Mouse (Mus musculus): Measurements from ENCODE around the gene Gsg1. TPM values are rescaled to one million over a fixed set of nuclear protein-coding genes. Genes with fewer than 3 reads are reported as not detected.

Gsg1 gene
- polyA plus RNA-seq, 1 experiment: not detected

DNA sequence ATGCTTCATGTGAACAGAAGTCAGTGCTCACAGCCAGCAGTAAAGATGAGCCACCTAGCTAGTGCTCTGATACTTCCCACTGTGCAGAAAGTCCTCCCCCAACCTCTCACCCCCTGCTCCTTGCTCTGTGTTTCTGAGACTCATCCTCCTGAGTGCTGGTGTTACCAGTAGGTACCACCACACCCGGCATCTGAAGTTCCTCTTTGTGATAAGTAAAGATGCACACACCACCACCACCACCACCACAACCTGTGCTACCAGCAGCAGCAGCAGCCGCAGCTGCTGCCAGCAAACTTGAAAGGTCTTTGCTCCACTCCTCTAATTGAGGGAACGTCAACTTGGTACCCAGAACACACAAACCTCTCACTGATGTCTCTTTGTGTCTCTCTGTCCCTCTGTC is 13.1 kb upstream of the Gsg1 start:
- no peaks in the 10 kb centered on the region for H3K36me3 ChIP-seq (ENCODE audit: control insufficient read depth, insufficient read depth, low read length, poor library complexity, severe bottlenecking)
- peaks cover 5% of the 10 kb centered on the region; the same call in 1 of the 2 replicates for H3K9me3 ChIP-seq (replicated peaks; ENCODE audit: control insufficient read depth, insufficient read depth, low read length, poor library complexity, severe bottlenecking)
- no peak overlapping the region for H3K27ac ChIP-seq (ENCODE audit: insufficient read depth, low read length)
- H3K9ac ChIP-seq (ENCODE audit: low read depth, poor library complexity, severe bottlenecking): no peak overlapping the region
- no peak overlapping the region for H3K4me3 ChIP-seq (ENCODE audit: low read depth, low read length)
- H3K4me1 ChIP-seq (ENCODE audit: control insufficient read depth, insufficient read depth, low read length): no peaks in the 10 kb centered on the region
- H3K27me3 ChIP-seq (ENCODE audit: control insufficient read depth, insufficient read depth, low read length, poor library complexity, severe bottlenecking): no peaks in the 10 kb centered on the region
- no peak for TF ChIP-seq POLR2A (IDR thresholded peaks at IDR 0.05; ENCODE audit: insufficient read depth, low read length)
- no peak for TF ChIP-seq EP300 (IDR thresholded peaks at IDR 0.05; ENCODE audit: insufficient read depth, low read depth, low read length)
- no peak for TF ChIP-seq CTCF (IDR thresholded peaks at IDR 0.05; ENCODE audit: low read depth, low read length)

DNA sequence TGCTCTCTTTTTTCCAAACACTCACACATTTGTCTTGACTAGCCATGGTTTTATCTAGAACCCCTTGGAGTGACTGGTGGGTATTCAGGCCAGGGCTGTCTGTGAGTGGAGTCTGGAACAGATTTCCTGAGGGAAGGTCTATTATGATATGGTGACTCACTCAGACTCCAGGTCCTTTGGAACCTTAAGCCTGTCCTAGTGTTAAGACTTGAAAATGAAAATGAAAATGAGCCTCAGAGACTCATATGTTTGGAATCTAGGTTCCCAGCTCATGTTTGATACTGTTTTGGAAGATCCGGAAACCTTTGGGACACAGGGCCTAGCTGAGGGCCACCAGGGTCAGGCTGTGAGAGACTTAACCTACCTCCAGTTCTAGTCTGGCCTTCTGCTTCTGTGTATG is 11.9 kb upstream of the Gsg1 start:
- Histone ChIP-seq H3K4me1 (ENCODE audit: control insufficient read depth, insufficient read depth, low read length) (no peaks in the 10 kb centered on the region), H3K27ac (ENCODE audit: insufficient read depth, low read length) (no peak overlapping the region), H3K9me3 (replicated peaks; ENCODE audit: control insufficient read depth, insufficient read depth, low read length, poor library complexity, severe bottlenecking) (peaks cover 5% of the 10 kb centered on the region; the same call in 1 of the 2 replicates), H3K9ac (ENCODE audit: low read depth, poor library complexity, severe bottlenecking) (no peak overlapping the region), H3K36me3 (ENCODE audit: control insufficient read depth, insufficient read depth, low read length, poor library complexity, severe bottlenecking) (no peaks in the 10 kb centered on the region), H3K27me3 (ENCODE audit: control insufficient read depth, insufficient read depth, low read length, poor library complexity, severe bottlenecking) (no peaks in the 10 kb centered on the region), H3K4me3 (ENCODE audit: low read depth, low read length) (no peak overlapping the region)
- TF ChIP-seq CTCF (IDR thresholded peaks at IDR 0.05; ENCODE audit: low read depth, low read length) (no peak), POLR2A (IDR thresholded peaks at IDR 0.05; ENCODE audit: insufficient read depth, low read length) (no peak), EP300 (IDR thresholded peaks at IDR 0.05; ENCODE audit: insufficient read depth, low read depth, low read length) (no peak)

DNA sequence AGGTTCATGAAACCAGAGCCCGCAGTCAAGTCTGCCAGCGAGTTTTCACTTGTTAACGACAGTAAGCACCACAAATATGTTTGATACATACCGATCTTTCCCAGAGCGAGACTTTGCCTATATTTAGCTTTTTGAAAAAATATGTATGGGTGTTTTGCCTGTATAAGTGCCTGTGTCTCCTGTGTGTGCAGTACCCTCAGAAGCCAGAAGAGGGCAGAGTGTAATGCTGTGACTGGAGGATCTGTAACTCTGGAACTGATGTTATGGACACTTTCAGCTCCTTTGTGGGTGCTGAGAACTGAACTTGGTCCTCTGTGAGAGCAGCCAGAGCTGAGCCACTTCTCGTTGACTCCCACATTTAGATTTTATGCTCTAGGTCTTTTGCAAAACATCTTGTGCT is 10.0 kb upstream of the Gsg1 start:
- no peak for TF ChIP-seq EP300 (IDR thresholded peaks at IDR 0.05; ENCODE audit: insufficient read depth, low read depth, low read length)
- no peak for TF ChIP-seq CTCF (IDR thresholded peaks at IDR 0.05; ENCODE audit: low read depth, low read length)
- no peak for TF ChIP-seq POLR2A (IDR thresholded peaks at IDR 0.05; ENCODE audit: insufficient read depth, low read length)
- Histone ChIP-seq H3K4me3 (ENCODE audit: low read depth, low read length) (no peak overlapping the region), H3K9ac (ENCODE audit: low read depth, poor library complexity, severe bottlenecking) (no peak overlapping the region), H3K9me3 (replicated peaks; ENCODE audit: control insufficient read depth, insufficient read depth, low read length, poor library complexity, severe bottlenecking) (peaks cover 5% of the 10 kb centered on the region; the same call in 1 of the 2 replicates), H3K4me1 (ENCODE audit: control insufficient read depth, insufficient read depth, low read length) (no peaks in the 10 kb centered on the region), H3K27ac (ENCODE audit: insufficient read depth, low read length) (no peak overlapping the region), H3K36me3 (ENCODE audit: control insufficient read depth, insufficient read depth, low read length, poor library complexity, severe bottlenecking) (no peaks in the 10 kb centered on the region), H3K27me3 (ENCODE audit: control insufficient read depth, insufficient read depth, low read length, poor library complexity, severe bottlenecking) (no peaks in the 10 kb centered on the region; the same call in 1 of the 2 replicates)

DNA sequence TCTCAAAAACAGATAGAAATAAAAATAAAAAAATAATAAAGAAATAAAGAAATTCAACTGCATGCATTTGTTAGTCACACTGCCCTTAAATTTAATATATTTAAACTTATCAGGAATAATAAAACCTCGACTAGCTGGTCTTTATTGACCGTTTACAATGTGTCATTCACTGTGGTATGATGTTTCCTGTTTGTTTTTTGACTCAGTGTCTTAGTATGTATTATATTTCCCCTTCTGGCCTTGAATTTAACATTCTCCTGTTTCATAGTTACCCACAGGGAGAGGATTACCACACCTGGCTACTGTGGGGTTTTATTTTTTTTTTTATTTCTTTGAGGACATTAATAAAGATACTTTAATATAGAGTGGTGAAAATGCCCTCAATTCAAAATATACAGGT is 8.4 kb upstream of the Gsg1 start:
- H3K27ac ChIP-seq (ENCODE audit: insufficient read depth, low read length): no peak overlapping the region
- no peak for TF ChIP-seq POLR2A (IDR thresholded peaks at IDR 0.05; ENCODE audit: insufficient read depth, low read length)
- TF ChIP-seq CTCF (IDR thresholded peaks at IDR 0.05; ENCODE audit: low read depth, low read length): no peak
- no peak for TF ChIP-seq EP300 (IDR thresholded peaks at IDR 0.05; ENCODE audit: insufficient read depth, low read depth, low read length)
- H3K36me3 ChIP-seq (ENCODE audit: control insufficient read depth, insufficient read depth, low read length, poor library complexity, severe bottlenecking): no peaks in the 10 kb centered on the region
- H3K4me1 ChIP-seq (ENCODE audit: control insufficient read depth, insufficient read depth, low read length): no peaks in the 10 kb centered on the region
- H3K27me3 ChIP-seq (ENCODE audit: control insufficient read depth, insufficient read depth, low read length, poor library complexity, severe bottlenecking): no peaks in the 10 kb centered on the region; the same call in 1 of the 2 replicates
- no peak overlapping the region for H3K4me3 ChIP-seq (ENCODE audit: low read depth, low read length)
- H3K9me3 ChIP-seq (replicated peaks; ENCODE audit: control insufficient read depth, insufficient read depth, low read length, poor library complexity, severe bottlenecking): peaks cover 5% of the 10 kb centered on the region; the same call in 1 of the 2 replicates
- H3K9ac ChIP-seq (ENCODE audit: low read depth, poor library complexity, severe bottlenecking): no peak overlapping the region

DNA sequence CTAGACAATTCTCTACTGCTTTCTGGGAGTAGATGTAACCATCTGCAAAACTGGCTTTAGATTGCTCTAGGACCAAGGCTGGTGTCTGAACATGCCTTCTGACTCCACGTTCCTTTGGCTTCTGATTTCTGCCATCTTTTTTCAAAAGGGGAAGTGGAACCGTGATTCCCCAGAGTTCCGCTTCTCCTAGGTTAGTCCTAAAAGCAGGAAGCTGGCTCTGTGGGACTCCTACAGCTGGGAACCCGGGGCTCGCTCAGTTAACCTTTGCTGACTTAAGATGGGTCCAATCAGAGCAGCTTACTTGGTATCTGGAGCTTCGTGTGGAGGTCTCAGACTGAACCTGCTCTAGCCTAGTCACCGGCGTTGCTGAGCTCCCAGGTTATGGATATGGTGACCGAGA is 7.0 kb upstream of the Gsg1 start:
- no peaks in the 10 kb centered on the region for H3K36me3 ChIP-seq (ENCODE audit: control insufficient read depth, insufficient read depth, low read length, poor library complexity, severe bottlenecking)
- TF ChIP-seq EP300 (IDR thresholded peaks at IDR 0.05; ENCODE audit: insufficient read depth, low read depth, low read length) (no peak), POLR2A (IDR thresholded peaks at IDR 0.05; ENCODE audit: insufficient read depth, low read length) (no peak), CTCF (IDR thresholded peaks at IDR 0.05; ENCODE audit: low read depth, low read length) (no peak)
- H3K4me3 ChIP-seq (ENCODE audit: low read depth, low read length): no peak overlapping the region
- H3K27ac ChIP-seq (ENCODE audit: insufficient read depth, low read length): no peak overlapping the region
- peaks cover 7% of the 10 kb centered on the region for H3K9me3 ChIP-seq (replicated peaks; ENCODE audit: control insufficient read depth, insufficient read depth, low read length, poor library complexity, severe bottlenecking)
- no peaks in the 10 kb centered on the region; the same call in 1 of the 2 replicates for H3K27me3 ChIP-seq (ENCODE audit: control insufficient read depth, insufficient read depth, low read length, poor library complexity, severe bottlenecking)
- no peak overlapping the region for H3K9ac ChIP-seq (ENCODE audit: low read depth, poor library complexity, severe bottlenecking)
- H3K4me1 ChIP-seq (ENCODE audit: control insufficient read depth, insufficient read depth, low read length): no peaks in the 10 kb centered on the region

DNA sequence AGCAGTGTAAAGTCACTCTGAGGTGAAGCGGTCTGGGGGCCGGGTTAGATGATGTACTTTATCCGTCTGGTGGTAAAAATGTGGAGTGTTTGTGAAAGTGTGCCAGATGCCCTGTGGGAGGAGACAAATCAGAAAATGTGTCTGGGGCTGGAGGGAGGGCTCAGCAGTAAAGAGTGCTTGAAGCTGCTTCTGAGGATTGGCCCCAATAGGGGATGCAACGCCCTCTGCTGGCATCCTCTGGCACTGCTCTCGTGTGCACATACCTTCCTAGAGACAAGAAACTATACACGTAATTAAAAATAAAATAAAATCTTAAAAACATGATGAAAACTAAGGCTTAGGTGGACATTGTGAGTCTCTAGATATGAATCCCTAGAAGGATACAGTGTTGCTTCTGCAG is 6.3 kb upstream of the Gsg1 start:
- Histone ChIP-seq H3K27ac (ENCODE audit: insufficient read depth, low read length) (no peak overlapping the region), H3K9ac (ENCODE audit: low read depth, poor library complexity, severe bottlenecking) (no peak overlapping the region), H3K4me3 (ENCODE audit: low read depth, low read length) (no peak overlapping the region), H3K4me1 (ENCODE audit: control insufficient read depth, insufficient read depth, low read length) (no peaks in the 10 kb centered on the region), H3K27me3 (ENCODE audit: control insufficient read depth, insufficient read depth, low read length, poor library complexity, severe bottlenecking) (no peaks in the 10 kb centered on the region; the same call in 1 of the 2 replicates), H3K36me3 (ENCODE audit: control insufficient read depth, insufficient read depth, low read length, poor library complexity, severe bottlenecking) (no peaks in the 10 kb centered on the region), H3K9me3 (replicated peaks; ENCODE audit: control insufficient read depth, insufficient read depth, low read length, poor library complexity, severe bottlenecking) (peaks cover 9% of the 10 kb centered on the region)
- TF ChIP-seq EP300 (IDR thresholded peaks at IDR 0.05; ENCODE audit: insufficient read depth, low read depth, low read length): no peak
- TF ChIP-seq POLR2A (IDR thresholded peaks at IDR 0.05; ENCODE audit: insufficient read depth, low read length): no peak
- peak; percentile 33 for TF ChIP-seq CTCF (IDR thresholded peaks at IDR 0.05; ENCODE audit: low read depth, low read length)
